Mouse (Mus musculus) thymus, postnatal 4 days (tissue): Measurements from ENCODE around the gene Chgb.

Experiments
- DNase-seq: peaks from one replicate; pipeline ENCODE4 v3.0.0; 2021

Gene Chgb

GRCm38 (mm10) chr2:132780978-132781377 is at the start of gene Chgb:
Gene Chgb, plus strand, starts transcription at chr2:132781278.
- DNase-seq: no peak

GRCm38 (mm10) chr2:132732940-132733339 is 48.1 kb upstream of the Chgb start:
- DNase-seq: no peak

- no peak for DNase-seq
Observed at GRCm38 (mm10) chr2:132733603-132734573, 47.2 kb upstream of the Chgb start.

GRCm38 (mm10) chr2:132738816-132739432 is 42.2 kb upstream of the Chgb start:
- DNase-seq: no peak

DNA sequence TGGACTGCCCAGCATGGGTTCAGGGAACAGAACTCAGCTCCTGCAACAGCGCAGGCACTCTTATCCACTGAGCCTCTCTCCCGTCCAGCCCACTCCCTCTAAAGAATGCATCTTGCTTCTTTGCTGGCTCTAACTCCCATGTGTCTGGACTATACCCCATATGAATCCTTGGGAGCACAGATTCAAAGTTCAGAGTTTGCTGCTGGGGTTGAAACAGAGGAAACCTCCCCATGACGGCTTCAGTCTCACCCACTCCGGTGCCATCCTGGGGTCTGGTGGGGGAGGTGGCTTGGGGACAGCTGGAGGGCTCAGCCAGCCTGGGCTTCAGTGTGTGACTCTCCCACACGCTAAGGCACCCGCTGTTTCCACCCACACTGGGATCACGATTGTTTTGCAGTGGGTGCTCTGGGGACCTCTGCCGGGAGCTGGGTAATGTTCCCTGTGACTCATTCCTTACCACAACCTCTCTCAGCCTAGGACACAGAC is 39.2 kb upstream of the Chgb start:
- no peak for DNase-seq

DNA sequence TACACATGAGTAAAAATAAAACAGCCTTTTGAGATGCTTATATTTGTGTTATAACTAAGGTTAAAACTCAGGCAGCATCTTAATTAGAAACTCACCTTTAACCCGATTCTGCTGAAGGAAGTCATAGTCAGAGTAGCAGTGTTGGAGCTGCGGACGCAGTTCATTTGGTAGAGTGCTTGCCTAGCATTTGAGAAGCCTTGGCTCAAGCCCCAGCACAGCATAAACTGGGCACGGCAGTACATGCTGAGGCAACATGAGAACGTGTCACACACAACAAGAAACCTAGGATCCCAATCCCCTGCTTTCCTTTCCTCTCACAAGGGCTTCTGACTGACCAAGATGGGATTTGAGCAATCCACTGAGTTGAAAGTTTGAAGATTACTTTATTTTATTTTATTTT is 36.2 kb upstream of the Chgb start:
- no peak for DNase-seq

DNA sequence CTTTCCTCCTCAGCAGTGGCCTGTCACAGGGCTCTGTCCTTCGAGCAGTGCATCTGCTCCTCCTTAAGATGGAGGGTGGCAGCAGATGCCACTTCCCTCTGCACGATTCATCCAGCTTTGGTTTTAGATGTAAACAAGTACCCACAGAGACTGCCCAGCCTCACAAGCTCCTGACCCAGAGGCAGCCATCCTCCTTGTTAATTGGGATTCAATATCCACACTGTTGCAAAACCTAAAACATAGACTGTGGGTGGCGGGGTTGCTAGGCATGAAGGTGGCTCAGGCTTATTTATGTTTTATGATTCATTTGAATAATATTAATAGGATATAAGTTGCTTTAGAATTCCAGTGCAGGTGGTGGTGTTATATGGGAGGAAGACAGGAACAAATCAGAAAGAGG is 35.0 kb upstream of the Chgb start:
- no peak for DNase-seq

- no peak for DNase-seq
Observed at GRCm38 (mm10) chr2:132750726-132751125, 30.4 kb upstream of the Chgb start.

GRCm38 (mm10) chr2:132751141-132752066 is 29.7 kb upstream of the Chgb start:
- DNase-seq: no peak

- DNase-seq: no peak
Observed at GRCm38 (mm10) chr2:132752398-132752797, 28.7 kb upstream of the Chgb start.

GRCm38 (mm10) chr2:132753137-132753536 is 27.9 kb upstream of the Chgb start:
- DNase-seq: no peak

DNA sequence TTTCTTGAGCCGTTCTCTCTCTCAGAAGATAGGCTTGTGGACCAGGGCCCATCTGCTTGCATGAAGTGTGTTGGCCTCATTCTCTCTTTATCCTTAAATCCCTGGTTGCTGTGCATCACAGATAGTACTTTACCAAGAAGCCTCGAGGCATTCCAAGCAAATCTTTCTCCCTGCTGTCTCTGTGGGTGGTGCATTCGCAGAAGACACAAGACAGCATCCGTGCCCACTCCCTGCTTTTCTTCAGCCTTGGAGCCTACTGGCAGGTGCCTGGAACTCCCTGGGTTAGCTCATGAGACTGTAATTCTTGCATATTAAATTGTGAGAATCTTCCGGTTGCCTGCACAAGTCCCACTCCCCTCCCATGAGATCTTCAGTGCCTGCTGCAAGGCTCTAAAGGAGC is 23.2 kb upstream of the Chgb start:
- no peak for DNase-seq

DNA sequence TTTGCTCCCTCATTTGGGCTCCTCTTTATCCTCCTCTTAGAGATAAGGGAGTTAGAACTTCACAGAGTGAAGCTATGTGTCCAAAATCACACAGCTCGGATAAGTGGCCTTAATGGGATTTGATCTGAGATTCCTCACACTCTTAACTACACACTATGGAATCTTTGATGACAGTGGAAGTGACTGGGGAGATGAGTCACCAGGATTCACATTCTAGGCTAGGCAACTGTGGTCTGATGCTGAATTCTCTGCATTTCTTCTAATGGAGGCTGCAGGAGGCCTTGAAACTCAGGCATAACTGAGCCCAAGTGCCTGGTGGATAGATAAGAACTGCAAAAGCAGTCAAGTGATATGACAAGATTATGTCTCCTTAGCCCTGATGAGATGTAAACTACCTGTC is 10.3 kb upstream of the Chgb start:
- no peak for DNase-seq

DNA sequence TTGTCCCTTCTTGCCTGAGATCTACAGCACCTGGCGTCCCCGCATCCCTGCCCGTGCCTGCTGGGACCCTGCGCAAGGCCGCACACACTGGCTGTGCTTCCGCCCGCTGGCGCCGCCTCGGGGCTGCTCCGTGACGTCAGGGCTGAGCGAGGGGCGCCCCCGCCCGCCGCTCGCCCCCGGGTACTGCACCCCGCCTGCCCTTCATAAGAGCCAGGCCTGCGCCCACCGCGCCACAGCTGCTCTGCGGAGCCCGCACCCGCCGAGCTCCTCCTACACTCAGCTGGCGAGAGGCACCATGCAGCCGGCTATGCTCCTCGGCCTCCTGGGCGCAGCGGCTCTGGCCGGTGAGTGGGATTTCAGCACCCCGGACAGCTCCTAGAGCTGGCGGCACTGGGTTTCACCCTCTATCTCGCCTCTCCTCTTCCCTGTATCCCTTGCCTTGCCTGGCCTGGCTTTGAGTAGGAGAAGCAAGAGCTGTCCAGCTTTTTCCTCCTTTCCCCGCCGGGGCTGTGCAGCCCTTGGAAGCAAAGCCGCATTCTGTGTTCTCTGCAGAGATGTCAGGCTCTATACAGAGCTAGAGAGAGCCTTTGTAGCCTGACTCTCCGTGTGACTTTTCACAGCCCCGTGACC is 476 bp downstream of the Chgb start:
- DNase-seq: peak; percentile 93

GRCm38 (mm10) chr2:132784039-132784438 is 3.0 kb downstream of the Chgb start:
- no peak for DNase-seq

- no peak for DNase-seq
Observed at GRCm38 (mm10) chr2:132793441-132794203, 12.5 kb downstream of the Chgb start.

DNA sequence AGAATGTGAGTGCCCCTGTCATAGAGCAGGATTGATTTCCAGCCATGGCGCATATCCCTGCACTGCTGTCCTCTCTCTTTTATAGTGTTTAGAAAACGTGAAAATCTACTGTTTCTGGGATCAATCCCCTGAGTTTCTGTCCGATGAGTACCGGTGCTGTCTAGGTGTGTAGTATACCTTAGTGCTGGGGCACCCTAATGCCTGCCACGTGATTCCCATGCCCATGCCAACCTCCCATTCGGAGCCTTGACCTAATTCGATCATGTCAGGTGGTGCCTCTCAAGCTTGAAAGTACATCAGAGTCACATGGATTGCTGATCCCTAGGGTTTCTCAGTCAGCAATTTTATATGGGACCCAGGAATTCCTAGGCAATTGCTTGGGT is 13.1 kb downstream of the Chgb start:
- DNase-seq: no peak

DNA sequence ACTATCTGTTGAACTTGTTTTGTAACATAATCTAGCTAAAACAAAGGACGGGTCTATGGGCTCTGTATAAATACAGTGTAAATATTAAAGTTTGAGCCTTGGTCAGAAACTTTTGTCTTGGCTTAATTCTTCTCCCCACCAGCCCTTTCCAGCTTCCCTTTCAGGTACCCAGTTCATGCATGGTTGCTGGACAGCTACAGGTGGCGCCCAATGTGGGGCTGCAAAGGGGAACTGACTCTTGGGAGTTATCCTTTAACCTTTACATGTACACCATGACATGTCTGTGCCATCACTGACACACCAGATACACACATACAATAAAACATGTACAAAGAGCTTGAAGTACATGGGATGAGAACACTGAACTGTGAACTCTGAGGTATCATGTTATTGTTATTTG is 21.9 kb downstream of the Chgb start:
- no peak for DNase-seq

- peak; percentile 92 for DNase-seq
Observed at GRCm38 (mm10) chr2:132815608-132816314, 34.7 kb downstream of the Chgb start, which contains the start of the genes Trmt6 and Mcm8. Gene Trmt6, minus strand, starts transcription at chr2:132816055. Gene Mcm8, plus strand, starts transcription at chr2:132816141.

DNA sequence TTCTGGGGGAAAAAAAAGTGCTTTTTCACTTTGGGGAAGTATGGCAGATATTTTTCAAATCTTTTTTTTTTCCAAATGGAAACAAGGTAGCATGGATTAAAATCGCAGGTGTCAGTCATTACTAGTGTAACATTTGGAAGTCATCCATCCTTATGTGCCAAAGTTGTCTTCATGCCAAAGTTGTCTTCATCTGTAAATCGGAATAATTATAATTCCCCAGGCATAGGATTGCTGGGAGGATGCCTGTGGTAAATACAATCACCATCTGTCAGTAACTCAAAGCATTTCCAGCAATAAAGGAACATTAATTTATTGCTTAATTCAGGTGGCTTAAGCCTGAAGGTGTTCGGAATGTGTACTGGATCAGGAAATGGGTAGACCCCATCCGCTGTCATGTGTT is 60.0 kb downstream of the Chgb start:
- DNase-seq: no peak
